Mouse (Mus musculus) MEL (cell line): ENCODE measurements around the gene Lmnb2. TPM values are rescaled to one million over a fixed set of nuclear protein-coding genes. Genes with fewer than 3 reads are reported as not detected.

Experiments used
- DNase-seq: peaks from one replicate; pipeline ENCODE4 v3.0.0; 2011; ENCODE audit warnings: low read depth, low spot score
- H3K27ac ChIP-seq: 2 replicates; pipeline ENCODE4 v1.5.1; 2012; ENCODE audit warnings: low read depth, mild to moderate bottlenecking, control low read depth, low read length, moderate library complexity; ENCODE audit not compliant: control insufficient read depth
- H3K27me3 ChIP-seq, 2 experiments: fragments of 150-350 bp in 1 of 2; sonication (generic) in 1 of 2; 2 replicates each; pipeline ENCODE4 v1.6.1; 2012; ENCODE audit warnings: low read length in 2 of 2, mild to moderate bottlenecking in 2 of 2, improper control_type of control experiment in 1 of 2, moderate library complexity in 1 of 2; ENCODE audit not compliant: insufficient read depth in 2 of 2, control insufficient read depth in 1 of 2
- H3K36me3 ChIP-seq, 2 experiments: 2 replicates each; pipeline ENCODE4 v1.6.1; 2012 to 2014; ENCODE audit warnings: low read length in 2 of 2, improper control_type of control experiment in 1 of 2, inconsistent platforms in 1 of 2, mild to moderate bottlenecking in 1 of 2; ENCODE audit not compliant: insufficient read depth in 2 of 2, control insufficient read depth in 1 of 2
- H3K4me1 ChIP-seq, 2 experiments: fragments of 150-350 bp in 1 of 2; sonication (generic) in 1 of 2; 2 replicates each; pipeline ENCODE4 v1.6.1; 2012; ENCODE audit warnings: low read length in 2 of 2, improper control_type of control experiment in 1 of 2, mild to moderate bottlenecking in 1 of 2; ENCODE audit not compliant: insufficient read depth in 2 of 2, control insufficient read depth in 1 of 2
- H3K4me3 ChIP-seq, 2 experiments: fragments of 150-350 bp in 1 of 2; sonication (generic) in 1 of 2; 2 replicates each; pipeline ENCODE4 v1.5.1; 2012; ENCODE audit warnings: low read depth in 2 of 2, low read length in 2 of 2, mild to moderate bottlenecking in 2 of 2, moderate library complexity in 2 of 2, control low read depth in 1 of 2, improper control_type of control experiment in 1 of 2; ENCODE audit not compliant: control insufficient read depth in 1 of 2, insufficient read depth in 1 of 2
- H3K79me2 ChIP-seq: 2 replicates; pipeline ENCODE4 v1.6.1; 2012; ENCODE audit warnings: mild to moderate bottlenecking, low read length, moderate library complexity; ENCODE audit not compliant: control insufficient read depth, poor library complexity, insufficient read depth
- H3K9ac ChIP-seq: 2 replicates; pipeline ENCODE4 v1.6.1; 2012; ENCODE audit warnings: low read depth, mild to moderate bottlenecking, control low read depth, low read length, moderate library complexity; ENCODE audit not compliant: control insufficient read depth, poor library complexity, severe bottlenecking
- H3K9me3 ChIP-seq: fragments of 150-350 bp; sonication (generic); replicated peaks from 2 replicates; pipeline ENCODE4 v1.6.1; 2012; ENCODE audit warnings: mild to moderate bottlenecking, low read length, improper control_type of control experiment, moderate library complexity; ENCODE audit not compliant: insufficient read depth
- ELF1 ChIP-seq: IDR thresholded peaks from 2 replicates; pipeline ENCODE4 v1.6.1; 2014; ENCODE audit warnings: low read depth, mild to moderate bottlenecking, inconsistent platforms, low read length, improper control_type of control experiment, moderate library complexity
- GABPA ChIP-seq: IDR thresholded peaks from 2 replicates; pipeline ENCODE4 v1.6.1; 2012; ENCODE audit warnings: low read depth, mild to moderate bottlenecking, inconsistent platforms, low read length, improper control_type of control experiment, moderate library complexity
- KAT2A ChIP-seq: conservative IDR thresholded peaks from 2 replicates; pipeline ENCODE4 v1.6.1; 2012; ENCODE audit warnings: low read depth, low read length, improper control_type of control experiment, inconsistent platforms
- MAFK ChIP-seq: IDR thresholded peaks from 2 replicates; pipeline ENCODE4 v1.6.1; 2011; ENCODE audit warnings: low read depth, mild to moderate bottlenecking, low read length, improper control_type of control experiment, borderline replicate concordance
- MAX ChIP-seq: IDR thresholded peaks from 2 replicates; pipeline ENCODE4 v1.6.1; 2011; ENCODE audit warnings: low read length, improper control_type of control experiment
- MEF2A ChIP-seq: IDR thresholded peaks from 2 replicates; pipeline ENCODE4 v1.6.1; 2014; ENCODE audit warnings: low read depth, mild to moderate bottlenecking, inconsistent platforms, low read length, improper control_type of control experiment; ENCODE audit not compliant: poor library complexity, insufficient replicate concordance, severe bottlenecking; ENCODE audit errors: extremely low read depth
- MYC ChIP-seq: IDR thresholded peaks from 2 replicates; pipeline ENCODE4 v1.6.1; 2011; ENCODE audit warnings: low read depth, mild to moderate bottlenecking, low read length, improper control_type of control experiment, moderate library complexity
- RAD21 ChIP-seq: IDR thresholded peaks from 2 replicates; pipeline ENCODE4 v1.6.1; 2011; ENCODE audit warnings: mild to moderate bottlenecking, low read depth, low read length, improper control_type of control experiment
- RCOR1 ChIP-seq: IDR thresholded peaks from 2 replicates; pipeline ENCODE4 v1.6.1; 2012; ENCODE audit warnings: low read depth, mild to moderate bottlenecking, inconsistent platforms, low read length, improper control_type of control experiment
- TAL1 ChIP-seq: IDR thresholded peaks from 2 replicates; pipeline ENCODE4 v1.6.1; 2012; ENCODE audit warnings: mild to moderate bottlenecking, inconsistent platforms, low read length, moderate library complexity, mixed read lengths
- UBTF ChIP-seq: IDR thresholded peaks from 2 replicates; pipeline ENCODE4 v1.6.1; 2012; ENCODE audit warnings: low read depth, mild to moderate bottlenecking, inconsistent platforms, low read length, improper control_type of control experiment, moderate library complexity, borderline replicate concordance; ENCODE audit not compliant: insufficient read depth
- USF2 ChIP-seq, 2 experiments: IDR thresholded peaks; 2 replicates each; pipeline ENCODE4 v1.6.1; 2011 to 2012; ENCODE audit warnings: improper control_type of control experiment in 2 of 2, low read length in 2 of 2, borderline replicate concordance in 1 of 2, inconsistent platforms in 1 of 2, low read depth in 1 of 2, mild to moderate bottlenecking in 1 of 2; ENCODE audit not compliant: insufficient read depth in 1 of 2
- ZKSCAN1 ChIP-seq: IDR thresholded peaks from 2 replicates; pipeline ENCODE4 v1.6.1; 2012; ENCODE audit warnings: low read depth, mild to moderate bottlenecking, inconsistent platforms, low read length, improper control_type of control experiment, moderate library complexity
- polyA plus RNA-seq, 2 experiments: library from polyadenylated mRNA; stranded (reverse) in 1 of 2; unstranded in 1 of 2; fragments of >175 nt in 1 of 2; fragments of >200 nt in 1 of 2; gene quantifications; 2 replicates each; pipeline versions ENCODE4 v1.2.1 to v1.2.4; 2012; ENCODE audit warnings: low replicate concordance in 2 of 2, low read depth in 1 of 2; ENCODE audit not compliant: insufficient read length in 2 of 2, insufficient read depth in 1 of 2, missing spikeins in 1 of 2
- total RNA-seq: library from RNA; depleted of rRNA; stranded (reverse); fragments of 300-350 nt; gene quantifications from 2 replicates; pipeline ENCODE4 v1.2.3, GENCODE M21; 2012

Lmnb2 gene
- total and polyA plus RNA-seq, 3 experiments, result 29.9 to 32.8 TPM; not detected in 1

- H3K4me1 ChIP-seq, result peaks cover 0 to 12% of the 10 kb centered on the region in 2 experiments; a peak in 3 of 4 replicates
- DNase-seq, result no peak
- H3K27ac ChIP-seq, result no peak overlapping the region
- no peaks in the 10 kb centered on the region for H3K79me2 ChIP-seq
- no peak overlapping the region for H3K4me3 ChIP-seq
- H3K27me3 ChIP-seq, result no peaks in the 10 kb centered on the region
- H3K36me3 ChIP-seq, result peaks cover 0 to 9% of the 10 kb centered on the region in 2 experiments; a peak in 1 of 4 replicates
- H3K9me3 ChIP-seq, result no peaks in the 10 kb centered on the region
- no peak for TF ChIP-seq ZKSCAN1
- TF ChIP-seq USF2 (IDR thresholded peaks at IDR 0.05; ENCODE audit: borderline replicate concordance in 1 of 2, insufficient read depth in 1 of 2, low read depth in 1 of 2, low read length in 2 of 2), result no peak
- no peak overlapping the region for H3K9ac ChIP-seq
Observed at GRCm38 (mm10) chr10:80954415-80954814, 36.4 kb upstream of the Lmnb2 start.

GRCm38 (mm10) chr10:80952449-80952848 is 34.4 kb upstream of the Lmnb2 start:
- no peak for TF ChIP-seq RAD21
- no peak for TF ChIP-seq GABPA
- TF ChIP-seq KAT2A, result no peak
- TF ChIP-seq MAFK, result no peak
- no peak for TF ChIP-seq MAX
- TF ChIP-seq ELF1, result no peak
- TF ChIP-seq TAL1, result no peak
- TF ChIP-seq RCOR1, result no peak
- TF ChIP-seq USF2 (IDR thresholded peaks at IDR 0.05; ENCODE audit: borderline replicate concordance in 1 of 2, insufficient read depth in 1 of 2, low read depth in 1 of 2, low read length in 2 of 2), result no peak
- no peak for TF ChIP-seq UBTF
- TF ChIP-seq MEF2A, result no peak
- TF ChIP-seq MYC, result no peak
- Histone ChIP-seq H3K27me3 (no peaks in the 10 kb centered on the region), H3K9me3 (no peaks in the 10 kb centered on the region), H3K36me3 (peaks cover 0 to 19% of the 10 kb centered on the region in 2 experiments; a peak in 2 of 4 replicates), H3K4me3 (no peak overlapping the region), H3K27ac (no peak overlapping the region), H3K9ac (no peak overlapping the region), H3K4me1 (peaks cover 5 to 30% of the 10 kb centered on the region in 2 experiments; a peak in 3 of 4 replicates), H3K79me2 (no peaks in the 10 kb centered on the region)
- no peak for DNase-seq
